Mouse (Mus musculus): ENCODE measurements around the gene Cmip.

Cmip gene

GRCm38 (mm10) chr8:117258576-117259040 is 1.7 kb downstream of the Cmip start:
- DNase-seq = no peak

- DNase-seq = no peak
These were observed 2.7 kb downstream of the Cmip start for GRCm38 (mm10) chr8:117259431-117260001.

- no peak for DNase-seq
These were observed 3.5 kb downstream of the Cmip start for GRCm38 (mm10) chr8:117260234-117260929.

- no peak for DNase-seq
These were observed 4.1 kb downstream of the Cmip start for GRCm38 (mm10) chr8:117260930-117261475.

GRCm38 (mm10) chr8:117261702-117262101 is 4.8 kb downstream of the Cmip start:
- DNase-seq = no peak

- no peak for DNase-seq
These were observed 5.8 kb downstream of the Cmip start for GRCm38 (mm10) chr8:117262685-117263084.

- no peak for DNase-seq
These were observed 6.6 kb downstream of the Cmip start for GRCm38 (mm10) chr8:117263442-117263841.

- DNase-seq = no peak
These were observed 8.2 kb downstream of the Cmip start for GRCm38 (mm10) chr8:117265079-117265478.

GRCm38 (mm10) chr8:117267403-117268129 is 10.7 kb downstream of the Cmip start:
- no peak for DNase-seq

- DNase-seq = no peak
These were observed 21.4 kb downstream of the Cmip start for GRCm38 (mm10) chr8:117278234-117278633.

- DNase-seq = no peak
These were observed 21.8 kb downstream of the Cmip start for GRCm38 (mm10) chr8:117278668-117279132.

GRCm38 (mm10) chr8:117280488-117280887 is 23.6 kb downstream of the Cmip start:
- DNase-seq = no peak

GRCm38 (mm10) chr8:117281676-117282075 is 24.8 kb downstream of the Cmip start:
- no peak for DNase-seq

GRCm38 (mm10) chr8:117282141-117282950 is 25.5 kb downstream of the Cmip start:
- DNase-seq = no peak

GRCm38 (mm10) chr8:117284768-117285484 is 28.1 kb downstream of the Cmip start:
- no peak for DNase-seq

- no peak for DNase-seq
These were observed 31.1 kb downstream of the Cmip start for GRCm38 (mm10) chr8:117287966-117288365.

- DNase-seq = no peak
These were observed 32.2 kb downstream of the Cmip start for GRCm38 (mm10) chr8:117289016-117289415.

GRCm38 (mm10) chr8:117290506-117290905 is 33.6 kb downstream of the Cmip start:
- no peak for DNase-seq

GRCm38 (mm10) chr8:117292262-117292661 is 35.4 kb downstream of the Cmip start:
- DNase-seq = no peak

- DNase-seq = no peak
These were observed 37.9 kb downstream of the Cmip start for GRCm38 (mm10) chr8:117294812-117295211.

- DNase-seq = no peak
These were observed 41.2 kb downstream of the Cmip start for GRCm38 (mm10) chr8:117297913-117298518.
